18 mouse cellular contexts compared by ENCODE assay signal in genomic region chr2:71689041-71689440, GRCm38 (mm10). TPM values are rescaled to one million over a fixed set of nuclear protein-coding genes. Genes with fewer than 3 reads are reported as not detected.
A peak's percentile ranks its signal among the peaks of the same experiment; 100 is the strongest.
DNase-seq lines count a peak whose midpoint lies in the region; ATAC-seq lines count a peak whose summit lies in the region.
"Had no signal": no experiment of that assay in that cellular context is flagged by ENCODE, and none has a peak within 500 bp of the region (broad histone marks: within the 10 kb centered on the region; RNA-seq: fewer than 3 reads in every experiment).

No protein-coding gene starts in this region.

- DNase-seq in midbrain, embryonic 14.5 days = no peak
- DNase-seq in midbrain, embryonic 11.5 days (ENCODE audit: low spot score, missing footprints) = no peak
- no peak for DNase-seq in hindbrain, embryonic 10.5 days (ENCODE audit: low spot score)
- no peak for DNase-seq in urinary bladder, postnatal 14 days (ENCODE audit: low spot score)
- DNase-seq: adrenal gland, adult 2 months; adrenal gland, postnatal 10 days; adrenal gland, postnatal 25 days; cerebellum, adult 11 months; cerebellum, adult 18-20 months; cerebellum, adult 9-10 months; cerebellum, postnatal 10 days; cerebellum, postnatal 25 days; forebrain, postnatal 0 days had no signal

- no peak overlapping the region for H3K4me2 ChIP-seq in midbrain, embryonic 14.5 days (ENCODE audit: low read length)
- no peak overlapping the region for H3K4me2 ChIP-seq in midbrain, embryonic 11.5 days
- no peak overlapping the region for H3K4me2 ChIP-seq in embryonic facial prominence, embryonic 12.5 days (replicated peaks)
- no peak overlapping the region for H3K4me2 ChIP-seq in embryonic facial prominence, embryonic 13.5 days
- no peak overlapping the region for H3K4me2 ChIP-seq in embryonic facial prominence, embryonic 15.5 days (replicated peaks)
- H3K4me2 ChIP-seq: forebrain, embryonic 13.5 days; forebrain, embryonic 15.5 days had no signal

- H3K27ac ChIP-seq in midbrain, embryonic 14.5 days (replicated peaks; ENCODE audit: low read depth, low read length) = peak overlapping the region; percentile 0; the same call in 1 of the 2 replicates
- no peak overlapping the region for H3K27ac ChIP-seq in midbrain, embryonic 11.5 days (ENCODE audit: low read depth, low read length)
- H3K27ac ChIP-seq in embryonic facial prominence, embryonic 12.5 days = 0 out of 2 replicates have a peak overlapping the region, but pooled peaks have one; percentile 50
- H3K27ac ChIP-seq in embryonic facial prominence, embryonic 13.5 days = peak overlapping the region; percentile 60; the same call in 1 of the 2 replicates
- H3K27ac ChIP-seq in embryonic facial prominence, embryonic 15.5 days (replicated peaks) = peak overlapping the region; percentile 30; the same call in 1 of the 2 replicates
- no peak overlapping the region for H3K27ac ChIP-seq in hindbrain, embryonic 10.5 days
- H3K27ac ChIP-seq: forebrain, embryonic 13.5 days; forebrain, embryonic 15.5 days had no signal

- H3K9ac ChIP-seq in midbrain, embryonic 14.5 days (replicated peaks; ENCODE audit: low read length) = no peak overlapping the region
- H3K9ac ChIP-seq in midbrain, embryonic 11.5 days (ENCODE audit: low read length) = no peak overlapping the region
- no peak overlapping the region for H3K9ac ChIP-seq in embryonic facial prominence, embryonic 12.5 days
- H3K9ac ChIP-seq in embryonic facial prominence, embryonic 13.5 days = no peak overlapping the region
- no peak overlapping the region for H3K9ac ChIP-seq in embryonic facial prominence, embryonic 15.5 days
- H3K9ac ChIP-seq: forebrain, embryonic 13.5 days; forebrain, embryonic 15.5 days; forebrain, postnatal 0 days had no signal

- H3K36me3 ChIP-seq in midbrain, embryonic 14.5 days (ENCODE audit: control insufficient read depth, insufficient read depth, low read length) = no peaks in the 10 kb centered on the region
- H3K36me3 ChIP-seq in midbrain, embryonic 11.5 days (ENCODE audit: control insufficient read depth, insufficient read depth, low read length) = no peaks in the 10 kb centered on the region
- no peaks in the 10 kb centered on the region for H3K36me3 ChIP-seq in embryonic facial prominence, embryonic 12.5 days
- no peaks in the 10 kb centered on the region for H3K36me3 ChIP-seq in embryonic facial prominence, embryonic 13.5 days
- no peaks in the 10 kb centered on the region for H3K36me3 ChIP-seq in embryonic facial prominence, embryonic 15.5 days
- H3K36me3 ChIP-seq in hindbrain, embryonic 10.5 days = no peaks in the 10 kb centered on the region
- H3K36me3 ChIP-seq: forebrain, embryonic 15.5 days had no signal

- H3K9me3 ChIP-seq in midbrain, embryonic 14.5 days (ENCODE audit: control insufficient read depth, low read length) = no peaks in the 10 kb centered on the region
- no peaks in the 10 kb centered on the region for H3K9me3 ChIP-seq in midbrain, embryonic 11.5 days (ENCODE audit: control insufficient read depth, low read length)
- H3K9me3 ChIP-seq in embryonic facial prominence, embryonic 12.5 days = no peaks in the 10 kb centered on the region
- no peaks in the 10 kb centered on the region for H3K9me3 ChIP-seq in embryonic facial prominence, embryonic 13.5 days
- H3K9me3 ChIP-seq in embryonic facial prominence, embryonic 15.5 days (replicated peaks) = no peaks in the 10 kb centered on the region
- H3K9me3 ChIP-seq in hindbrain, embryonic 10.5 days = no peaks in the 10 kb centered on the region
- H3K9me3 ChIP-seq: forebrain, embryonic 13.5 days; forebrain, embryonic 15.5 days had no signal

- H3K4me1 ChIP-seq in midbrain, embryonic 14.5 days (ENCODE audit: control insufficient read depth, insufficient read depth, low read length) = no peaks in the 10 kb centered on the region
- no peaks in the 10 kb centered on the region; the same call in 1 of the 2 replicates for H3K4me1 ChIP-seq in midbrain, embryonic 11.5 days (ENCODE audit: control insufficient read depth, insufficient read depth, low read length)
- H3K4me1 ChIP-seq in embryonic facial prominence, embryonic 12.5 days = peaks cover 10% of the 10 kb centered on the region; the same call in 1 of the 2 replicates
- peaks cover 20% of the 10 kb centered on the region for H3K4me1 ChIP-seq in embryonic facial prominence, embryonic 13.5 days
- H3K4me1 ChIP-seq in embryonic facial prominence, embryonic 15.5 days = peaks cover 20% of the 10 kb centered on the region
- H3K4me1 ChIP-seq in hindbrain, embryonic 10.5 days (replicated peaks) = peaks cover 26% of the 10 kb centered on the region; the same call in 1 of the 2 replicates

- no peak for ATAC-seq in midbrain, embryonic 14.5 days (ENCODE audit: low FRiP score, low TSS enrichment)
- ATAC-seq in midbrain, embryonic 11.5 days (ENCODE audit: low FRiP score) = no peak
- ATAC-seq in embryonic facial prominence, embryonic 12.5 days (ENCODE audit: insufficient number of reproducible peaks, insufficient read depth, low FRiP score, low TSS enrichment) = no peak
- ATAC-seq in embryonic facial prominence, embryonic 13.5 days (ENCODE audit: insufficient number of reproducible peaks, insufficient read depth, low FRiP score, low TSS enrichment, low read depth) = no peak
- no peak for ATAC-seq in embryonic facial prominence, embryonic 15.5 days (ENCODE audit: insufficient number of reproducible peaks, low FRiP score, low TSS enrichment, low read depth)
- ATAC-seq: forebrain, embryonic 13.5 days; forebrain, embryonic 15.5 days; forebrain, postnatal 0 days had no signal

- WGBS in midbrain, embryonic 14.5 days = 54% methylated on average over 4 of the region's 4 CpGs
- WGBS in midbrain, embryonic 11.5 days = 78% methylated on average over 4 of the region's 4 CpGs
- 32% methylated on average over 4 of the region's 4 CpGs for WGBS in embryonic facial prominence, embryonic 12.5 days
- 20% methylated on average over 4 of the region's 4 CpGs for WGBS in embryonic facial prominence, embryonic 13.5 days
- WGBS in embryonic facial prominence, embryonic 15.5 days = 15% methylated on average over 4 of the region's 4 CpGs
- 80% methylated on average over 4 of the region's 4 CpGs for WGBS in hindbrain, embryonic 10.5 days

- no peak overlapping the region for H3K4me3 ChIP-seq in midbrain, embryonic 14.5 days (replicated peaks; ENCODE audit: low read depth, low read length)
- no peak overlapping the region for H3K4me3 ChIP-seq in midbrain, embryonic 11.5 days (ENCODE audit: low read depth, low read length)
- H3K4me3 ChIP-seq in embryonic facial prominence, embryonic 12.5 days = no peak overlapping the region
- no peak overlapping the region for H3K4me3 ChIP-seq in embryonic facial prominence, embryonic 13.5 days
- no peak overlapping the region for H3K4me3 ChIP-seq in embryonic facial prominence, embryonic 15.5 days (replicated peaks)
- no peak overlapping the region for H3K4me3 ChIP-seq in hindbrain, embryonic 10.5 days
- H3K4me3 ChIP-seq: forebrain, embryonic 13.5 days; forebrain, embryonic 15.5 days had no signal

- no peaks in the 10 kb centered on the region for H3K27me3 ChIP-seq in midbrain, embryonic 14.5 days (ENCODE audit: control insufficient read depth, insufficient read depth, low read length)
- no peaks in the 10 kb centered on the region for H3K27me3 ChIP-seq in midbrain, embryonic 11.5 days (ENCODE audit: control insufficient read depth, insufficient read depth, low read length)
- no peaks in the 10 kb centered on the region for H3K27me3 ChIP-seq in embryonic facial prominence, embryonic 12.5 days
- 0 out of 2 replicates have a peak, but pooled peaks cover 3% of the 10 kb centered on the region for H3K27me3 ChIP-seq in embryonic facial prominence, embryonic 13.5 days
- no peaks in the 10 kb centered on the region for H3K27me3 ChIP-seq in embryonic facial prominence, embryonic 15.5 days
- no peaks in the 10 kb centered on the region for H3K27me3 ChIP-seq in hindbrain, embryonic 10.5 days (ENCODE audit: insufficient read depth, poor library complexity, severe bottlenecking)
- H3K27me3 ChIP-seq: forebrain, embryonic 13.5 days; forebrain, embryonic 15.5 days had no signal

RNA-seq across cellular contexts. Expression of gene Itga6, which starts 56.4 kb away (rescaled TPM):
- polyA plus RNA-seq in midbrain, embryonic 14.5 days (2014; fragmentation: Nextera tagmentation; extraction: Ambion mirVana) = 15.9 and 21.6 TPM in 2 replicates
- polyA plus RNA-seq in midbrain, embryonic 11.5 days (2014; fragmentation: Nextera tagmentation; extraction: Ambion mirVana) = 28.5 and 28.7 TPM in 2 replicates
- 39.8 and 43.4 TPM in 2 replicates for polyA plus RNA-seq in embryonic facial prominence, embryonic 12.5 days (2016; fragmentation: Nextera tagmentation; extraction: Ambion mirVana)
- 37.7 and 42.4 TPM in 2 replicates for polyA plus RNA-seq in embryonic facial prominence, embryonic 13.5 days (2015; fragmentation: Nextera tagmentation; extraction: Ambion mirVana)
- 51.6 and 55.4 TPM in 2 replicates for polyA plus RNA-seq in embryonic facial prominence, embryonic 15.5 days (2015; fragmentation: Nextera tagmentation; extraction: Ambion mirVana)
- 19.5 and 28.0 TPM in 2 replicates for polyA plus RNA-seq in hindbrain, embryonic 10.5 days (2016; fragmentation: Nextera tagmentation; extraction: Ambion mirVana)

Comparison
In these comparisons a context has a peak if more than half of its experiments do, and no peak if none do; other contexts are left out.
1. H3K27ac ChIP-seq: peak in midbrain, embryonic 14.5 days (single experiment), embryonic facial prominence, embryonic 12.5 days (single experiment), embryonic facial prominence, embryonic 13.5 days (single experiment) and embryonic facial prominence, embryonic 15.5 days (single experiment); none in midbrain, embryonic 11.5 days (single experiment) and hindbrain, embryonic 10.5 days (single experiment).